Mouse (Mus musculus) midbrain, postnatal 0 days (tissue): ENCODE results near the gene Camkk2. TPM values are rescaled to one million over a fixed set of nuclear protein-coding genes. Genes with fewer than 3 reads are reported as not detected.

Experiments
- ATAC-seq: fragments of 200-750 bp; cut with Nextera tagmentation; 2 replicates; pipeline ENCODE4 v1.8.0; 2017; ENCODE audit warnings: moderate number of reproducible peaks, mild to moderate bottlenecking, moderate TSS enrichment, moderate library complexity; ENCODE audit not compliant: low FRiP score
- DNase-seq: peaks from one replicate; pipeline ENCODE4 v3.0.0-alpha.2; 2015; ENCODE audit warnings: low spot score
- H3K27ac ChIP-seq: fragments of 300-500 bp; sonication (generic); 2 replicates; pipeline ENCODE4 v1.5.1; 2014; ENCODE audit warnings: low read depth, mild to moderate bottlenecking, low read length, mixed read lengths
- H3K27me3 ChIP-seq: fragments of 300-500 bp; sonication (generic); 2 replicates; pipeline ENCODE4 v1.6.1; 2014; ENCODE audit warnings: low read length, control low read depth, mixed read lengths; ENCODE audit not compliant: insufficient read depth
- H3K36me3 ChIP-seq: fragments of 300-500 bp; sonication (generic); 2 replicates; pipeline ENCODE4 v1.6.1; 2014; ENCODE audit warnings: low read length, control low read depth, mixed read lengths; ENCODE audit not compliant: insufficient read depth
- H3K4me1 ChIP-seq: fragments of 300-500 bp; sonication (generic); 2 replicates; pipeline ENCODE4 v1.6.1; 2014; ENCODE audit warnings: mild to moderate bottlenecking, control low read depth, antibody characterized with exemption, low read length, mixed read lengths; ENCODE audit not compliant: insufficient read depth
- H3K4me2 ChIP-seq: fragments of 300-500 bp; sonication (generic); 2 replicates; pipeline ENCODE4 v1.6.1; 2014; ENCODE audit warnings: low read depth, mild to moderate bottlenecking, low read length, mixed read lengths; ENCODE audit not compliant: poor library complexity, severe bottlenecking
- H3K4me3 ChIP-seq: fragments of 300-500 bp; sonication (generic); 2 replicates; pipeline ENCODE4 v1.5.1; 2014; ENCODE audit warnings: low read depth, mild to moderate bottlenecking, low read length, moderate library complexity
- H3K9ac ChIP-seq: fragments of 300-500 bp; sonication (generic); replicated peaks from 2 replicates; pipeline ENCODE4 v1.6.1; 2014; ENCODE audit warnings: mild to moderate bottlenecking, low read length, moderate library complexity, mixed read lengths; ENCODE audit not compliant: poor library complexity, severe bottlenecking
- H3K9me3 ChIP-seq: fragments of 300-500 bp; sonication (generic); 2 replicates; pipeline ENCODE4 v1.6.1; 2016; ENCODE audit warnings: low read length, control low read depth
- CTCF ChIP-seq: IDR thresholded peaks from 2 replicates; pipeline ENCODE4 v1.5.1; 2016; ENCODE audit warnings: antibody characterized with exemption, mild to moderate bottlenecking
- WGBS: fragments of 180-500 bp; shearing (Covaris S2); extraction: QIAGEN DNeasy Blood & Tissue Kit; methylation state at CpG from one replicate; pipeline ENCODE4 v1.1.7; 2014; 5-methylcytosine and 5-hydroxymethylcytosine counted together
- microRNA-seq: library from miRNA; unstranded; fragments of <30 nt; microRNA quantifications from one replicate; pipeline ENCODE4, GENCODE M21; 2016; ENCODE audit warnings: borderline number of aligned reads
- polyA plus RNA-seq: library from polyadenylated mRNA; unstranded; fragments of >200 nt; fragmentation: Nextera tagmentation; extraction: Ambion mirVana; gene quantifications from 2 replicates; pipeline ENCODE4 v1.2.1, GENCODE M21; 2015
- total RNA-seq: library from RNA; depleted of rRNA; stranded (reverse); fragments of >200 nt; gene quantifications from 2 replicates; pipeline ENCODE4 v1.2.3, GENCODE M21; 2014; rRNA removed

Camkk2 gene
- total and polyA plus RNA-seq, 2 experiments from 2014 or later, result 66.8 to 70.5 TPM

- Histone ChIP-seq H3K27me3 (no peaks in the 10 kb centered on the region), H3K4me3 (no peak overlapping the region), H3K4me2 (no peak overlapping the region), H3K36me3 (no peaks in the 10 kb centered on the region), H3K9ac (no peak overlapping the region), H3K9me3 (no peaks in the 10 kb centered on the region), H3K27ac (peak overlapping the region; percentile 18; the same call in 1 of the 2 replicates), H3K4me1 (no peaks in the 10 kb centered on the region)
- ATAC-seq, result peak; percentile 58; the same call in 1 of the 2 replicates
- no peak for TF ChIP-seq CTCF
- DNase-seq, result peak; percentile 82
- 24% methylated on average over 13 of the region's 13 CpGs for WGBS
Observed at GRCm38 (mm10) chr5:122693431-122694207, 85.6 kb downstream of the Camkk2 start.

GRCm38 (mm10) chr5:122690486-122690885, 88.7 kb downstream of the Camkk2 start:
- H3K9ac ChIP-seq, result no peak overlapping the region
- no peak overlapping the region for H3K27ac ChIP-seq
- no peak for TF ChIP-seq CTCF
- H3K4me3 ChIP-seq, result no peak overlapping the region
- DNase-seq (no peak), ATAC-seq (no peak)
- H3K9me3 ChIP-seq, result no peaks in the 10 kb centered on the region
- WGBS, result 52% methylated on average over 6 of the region's 6 CpGs
- H3K36me3 ChIP-seq, result no peaks in the 10 kb centered on the region
- H3K27me3 ChIP-seq, result no peaks in the 10 kb centered on the region
- no peak overlapping the region for H3K4me2 ChIP-seq
- no peaks in the 10 kb centered on the region for H3K4me1 ChIP-seq

- DNase-seq, result no peak
- H3K4me2 ChIP-seq, result no peak overlapping the region
- no peaks in the 10 kb centered on the region for H3K4me1 ChIP-seq
- no peak overlapping the region for H3K9ac ChIP-seq
- H3K36me3 ChIP-seq, result no peaks in the 10 kb centered on the region
- 90% methylated on average over 7 of the region's 7 CpGs for WGBS
- H3K27ac ChIP-seq, result no peak overlapping the region
- ATAC-seq, result no peak
- H3K9me3 ChIP-seq, result no peaks in the 10 kb centered on the region
- no peak overlapping the region for H3K4me3 ChIP-seq
- H3K27me3 ChIP-seq, result no peaks in the 10 kb centered on the region
- no peak for TF ChIP-seq CTCF
Observed at GRCm38 (mm10) chr5:122689153-122689552, 90.1 kb downstream of the Camkk2 start.

- no peak overlapping the region for H3K4me2 ChIP-seq
- no peaks in the 10 kb centered on the region for H3K4me1 ChIP-seq
- H3K9ac ChIP-seq, result no peak overlapping the region
- no peak for ATAC-seq
- no peaks in the 10 kb centered on the region for H3K9me3 ChIP-seq
- WGBS, result 87% methylated on average over 4 of the region's 4 CpGs
- no peak overlapping the region for H3K27ac ChIP-seq
- H3K36me3 ChIP-seq, result no peaks in the 10 kb centered on the region
- DNase-seq, result no peak
- TF ChIP-seq CTCF, result no peak
- H3K4me3 ChIP-seq, result no peak overlapping the region
- no peaks in the 10 kb centered on the region for H3K27me3 ChIP-seq
Observed at GRCm38 (mm10) chr5:122687391-122687790, 91.8 kb downstream of the Camkk2 start.

- Histone ChIP-seq H3K27me3 (no peaks in the 10 kb centered on the region), H3K4me2 (no peak overlapping the region), H3K9me3 (no peaks in the 10 kb centered on the region), H3K27ac (no peak overlapping the region), H3K9ac (no peak overlapping the region), H3K4me1 (no peaks in the 10 kb centered on the region), H3K36me3 (no peaks in the 10 kb centered on the region), H3K4me3 (no peak overlapping the region)
- DNase-seq (no peak), ATAC-seq (no peak)
- 80% methylated on average over 10 of the region's 10 CpGs for WGBS
- no peak for TF ChIP-seq CTCF
Observed at GRCm38 (mm10) chr5:122683926-122684325, 95.3 kb downstream of the Camkk2 start.

GRCm38 (mm10) chr5:122681276-122681675, 97.9 kb downstream of the Camkk2 start:
- TF ChIP-seq CTCF, result no peak
- Histone ChIP-seq H3K4me2 (no peak overlapping the region), H3K27ac (no peak overlapping the region), H3K36me3 (no peaks in the 10 kb centered on the region), H3K9me3 (no peaks in the 10 kb centered on the region), H3K27me3 (no peaks in the 10 kb centered on the region), H3K9ac (no peak overlapping the region), H3K4me1 (no peaks in the 10 kb centered on the region), H3K4me3 (no peak overlapping the region)
- ATAC-seq (no peak), DNase-seq (no peak)
- WGBS, result 86% methylated on average over 12 of the region's 12 CpGs

Small RNA genes lying within 50 kb of the gene (microRNA-seq; reads per million reads assigned to microRNA genes)
- not detected for gene Mir8115

Other genes with a start within 250 kb of the Camkk2 start
- gene Ift81, start 164.9 kb downstream of the Camkk2 start, total RNA-seq, result 30.5 and 35.1 TPM in 2 replicates
- gene Ift81, start 164.9 kb downstream of the Camkk2 start, polyA plus RNA-seq, result 69.9 and 71.9 TPM in 2 replicates
- 6.3 and 7.3 TPM in 2 replicates for gene P2rx7, start 135.5 kb downstream of the Camkk2 start, total RNA-seq
- 3.6 and 4.6 TPM in 2 replicates for gene P2rx7, start 135.5 kb downstream of the Camkk2 start, polyA plus RNA-seq
- gene P2rx4, start 71.9 kb downstream of the Camkk2 start, total RNA-seq, result 15.0 and 19.4 TPM in 2 replicates
- gene P2rx4, start 71.9 kb downstream of the Camkk2 start, polyA plus RNA-seq, result 14.7 and 16.1 TPM in 2 replicates
- gene Anapc5, start 41.9 kb upstream of the Camkk2 start, total RNA-seq, result 463 and 516 TPM in 2 replicates
- gene Anapc5, start 41.9 kb upstream of the Camkk2 start, polyA plus RNA-seq, result 461 and 464 TPM in 2 replicates
- 24.5 and 41.5 TPM in 2 replicates for gene Rnf34, start 70.6 kb upstream of the Camkk2 start, total RNA-seq
- gene Rnf34, start 70.6 kb upstream of the Camkk2 start, polyA plus RNA-seq, result 36.1 and 38.0 TPM in 2 replicates
- 107 and 110 TPM in 2 replicates for gene Kdm2b, start 210.4 kb upstream of the Camkk2 start, total RNA-seq
- gene Kdm2b, start 210.4 kb upstream of the Camkk2 start, polyA plus RNA-seq, result 78.6 and 78.8 TPM in 2 replicates
- 16.3 and 24.0 TPM in 2 replicates for gene Orai1, start 235.7 kb upstream of the Camkk2 start, total RNA-seq
- gene Orai1, start 235.7 kb upstream of the Camkk2 start, polyA plus RNA-seq, result 13.5 and 14.8 TPM in 2 replicates